Mouse (Mus musculus) brain, embryonic 14.5 days (tissue): ENCODE results near the gene Lepr.

ENCODE experiments used
- CTCF ChIP-seq: fragments of 200-500 bp; IDR thresholded peaks from 2 replicates; pipeline ENCODE4 v1.5.1; 2012; ENCODE audit warnings: inconsistent platforms, mild to moderate bottlenecking, moderate library complexity, borderline replicate concordance; ENCODE audit not compliant: insufficient read depth, insufficient read length; ENCODE audit errors: extremely low read depth
- POLR2A ChIP-seq: fragments of 200-500 bp; IDR thresholded peaks from 2 replicates; pipeline ENCODE4 v1.6.1; 2012; ENCODE audit warnings: mild to moderate bottlenecking, inconsistent platforms, borderline replicate concordance; ENCODE audit not compliant: poor library complexity, insufficient read depth, insufficient read length, severe bottlenecking; ENCODE audit errors: extremely low read depth

DNA sequence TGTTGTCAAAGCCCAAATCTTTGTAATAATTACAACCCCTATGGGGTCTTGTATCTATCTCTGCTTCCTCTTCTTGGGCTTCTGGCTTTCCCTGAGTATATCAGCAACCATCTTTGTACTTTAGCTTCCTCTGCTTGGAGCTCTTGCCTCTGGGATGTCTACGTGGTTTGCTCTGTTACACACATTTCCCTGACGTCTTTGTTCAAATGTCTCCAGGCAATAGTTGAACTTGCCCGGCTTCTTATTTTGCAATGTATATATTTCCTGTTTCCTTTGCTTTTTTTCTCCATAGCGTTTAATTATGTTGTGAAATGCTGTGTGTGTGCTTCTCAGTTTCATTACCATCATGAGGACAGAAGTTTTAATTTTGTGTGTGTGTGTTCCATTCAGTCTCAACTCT lies 4.5 kb downstream of the Lepr start:
- TF ChIP-seq POLR2A (no peak), CTCF (no peak)
